Mouse (Mus musculus): ENCODE data around the gene Hyal1. TPM values are rescaled to one million over a fixed set of nuclear protein-coding genes. Genes with fewer than 3 reads are reported as not detected.

Gene Hyal1
- polyA plus RNA-seq, 1 experiment from 2014 or later = 3.2 TPM

GRCm38 (mm10) chr9:107599842-107600241 is 23.1 kb downstream of the Hyal1 start:
- Histone ChIP-seq H3K27ac (replicated peaks) (no peak overlapping the region), H3K9ac (no peak overlapping the region), H3K9me3 (replicated peaks) (no peaks in the 10 kb centered on the region), H3K4me2 (no peak overlapping the region), H3K36me3 (replicated peaks) (peaks cover 2% of the 10 kb centered on the region), H3K4me1 (replicated peaks) (peaks cover 48% of the 10 kb centered on the region), H3K4me3 (replicated peaks) (no peak overlapping the region), H3K27me3 (peaks cover 48% of the 10 kb centered on the region)
- WGBS (ENCODE audit: insufficient replicate concordance) = 69% methylated on average over 14 of the region's 14 CpGs
- ATAC-seq (ENCODE audit: insufficient read depth) = no peak

- ATAC-seq (ENCODE audit: insufficient read depth) = no peak
- Histone ChIP-seq H3K27ac (replicated peaks) (no peak overlapping the region), H3K9ac (no peak overlapping the region), H3K36me3 (replicated peaks) (no peaks in the 10 kb centered on the region; the same call in 1 of the 2 replicates), H3K4me2 (no peak overlapping the region), H3K27me3 (peaks cover 56% of the 10 kb centered on the region), H3K9me3 (replicated peaks) (no peaks in the 10 kb centered on the region), H3K4me1 (replicated peaks) (peaks cover 55% of the 10 kb centered on the region), H3K4me3 (replicated peaks) (no peak overlapping the region)
- 62% methylated on average over 12 of the region's 12 CpGs for WGBS (ENCODE audit: insufficient replicate concordance)
Measured at GRCm38 (mm10) chr9:107600745-107601144, 24.0 kb downstream of the Hyal1 start.

GRCm38 (mm10) chr9:107601275-107601674 is 24.5 kb downstream of the Hyal1 start:
- ATAC-seq (ENCODE audit: insufficient read depth) = no peak
- WGBS (ENCODE audit: insufficient replicate concordance) = 73% methylated on average over 11 of the region's 11 CpGs
- Histone ChIP-seq H3K4me1 (replicated peaks) (peaks cover 55% of the 10 kb centered on the region), H3K36me3 (replicated peaks) (no peaks in the 10 kb centered on the region), H3K9ac (no peak overlapping the region), H3K27ac (replicated peaks) (no peak overlapping the region), H3K4me2 (no peak overlapping the region), H3K9me3 (replicated peaks) (no peaks in the 10 kb centered on the region), H3K4me3 (replicated peaks) (no peak overlapping the region), H3K27me3 (peaks cover 61% of the 10 kb centered on the region)

GRCm38 (mm10) chr9:107602068-107602648 is 25.4 kb downstream of the Hyal1 start:
- Histone ChIP-seq H3K27ac (replicated peaks) (no peak overlapping the region), H3K27me3 (peaks cover 62% of the 10 kb centered on the region), H3K4me1 (replicated peaks) (peaks cover 55% of the 10 kb centered on the region), H3K36me3 (replicated peaks) (no peaks in the 10 kb centered on the region), H3K4me3 (replicated peaks) (peak overlapping the region; percentile 31), H3K9ac (no peak overlapping the region), H3K4me2 (peak overlapping the region; percentile 54), H3K9me3 (replicated peaks) (no peaks in the 10 kb centered on the region)
- ATAC-seq (ENCODE audit: insufficient read depth) = 0 out of 2 replicates have a peak, but pooled peaks have one; percentile 33
- WGBS (ENCODE audit: insufficient replicate concordance) = 4% methylated on average over 10 of the region's 10 CpGs

GRCm38 (mm10) chr9:107603251-107603650 is 26.5 kb downstream of the Hyal1 start:
- Histone ChIP-seq H3K9me3 (replicated peaks) (no peaks in the 10 kb centered on the region), H3K4me2 (no peak overlapping the region), H3K36me3 (replicated peaks) (no peaks in the 10 kb centered on the region), H3K4me3 (replicated peaks) (no peak overlapping the region), H3K4me1 (replicated peaks) (peaks cover 57% of the 10 kb centered on the region), H3K9ac (no peak overlapping the region), H3K27ac (replicated peaks) (no peak overlapping the region), H3K27me3 (peaks cover 62% of the 10 kb centered on the region)
- WGBS (ENCODE audit: insufficient replicate concordance) = 57% methylated on average over 6 of the region's 6 CpGs
- no peak for ATAC-seq (ENCODE audit: insufficient read depth)

GRCm38 (mm10) chr9:107605041-107605661 is 28.4 kb downstream of the Hyal1 start:
- no peak overlapping the region for H3K27ac ChIP-seq (replicated peaks)

GRCm38 (mm10) chr9:107606591-107606990 is 29.9 kb downstream of the Hyal1 start:
- Histone ChIP-seq H3K27me3 (peaks cover 34% of the 10 kb centered on the region), H3K9me3 (replicated peaks) (no peaks in the 10 kb centered on the region), H3K4me1 (replicated peaks) (peaks cover 50% of the 10 kb centered on the region), H3K9ac (no peak overlapping the region), H3K4me3 (replicated peaks) (no peak overlapping the region), H3K4me2 (peak overlapping the region; percentile 5; the same call in 1 of the 2 replicates), H3K36me3 (replicated peaks) (no peaks in the 10 kb centered on the region), H3K27ac (replicated peaks) (no peak overlapping the region)
- 50% methylated on average over 9 of the region's 9 CpGs for WGBS (ENCODE audit: insufficient replicate concordance)
- no peak for ATAC-seq (ENCODE audit: insufficient read depth)

More at GRCm38 (mm10) chr9:107605041-107605661, 28.4 kb downstream of the Hyal1 start:
- peak overlapping the region; percentile 10; the same call in 1 of the 2 replicates for H3K4me2 ChIP-seq
- 45% methylated on average over 23 of the region's 23 CpGs for whole genome bisulfite sequencing (ENCODE audit: insufficient replicate concordance)
- H3K27me3 ChIP-seq = peaks cover 47% of the 10 kb centered on the region
- H3K36me3 ChIP-seq (replicated peaks) = no peaks in the 10 kb centered on the region
- H3K9me3 ChIP-seq (replicated peaks) = no peaks in the 10 kb centered on the region
- H3K9ac ChIP-seq = no peak overlapping the region
- H3K4me3 ChIP-seq (replicated peaks) = no peak overlapping the region
- no peak; the same call in 1 of the 2 replicates for ATAC-seq (ENCODE audit: insufficient read depth)
- H3K4me1 ChIP-seq (replicated peaks) = peaks cover 51% of the 10 kb centered on the region

GRCm38 (mm10) chr9:107607036-107607435 is 30.3 kb downstream of the Hyal1 start:
- Histone ChIP-seq H3K9me3 (replicated peaks) (no peaks in the 10 kb centered on the region), H3K27ac (replicated peaks) (no peak overlapping the region), H3K9ac (no peak overlapping the region), H3K27me3 (peaks cover 31% of the 10 kb centered on the region), H3K36me3 (replicated peaks) (no peaks in the 10 kb centered on the region), H3K4me2 (peak overlapping the region; percentile 5; the same call in 1 of the 2 replicates), H3K4me3 (replicated peaks) (no peak overlapping the region), H3K4me1 (replicated peaks) (peaks cover 50% of the 10 kb centered on the region)
- 61% methylated on average over 2 of the region's 2 CpGs for WGBS (ENCODE audit: insufficient replicate concordance)
- no peak for ATAC-seq (ENCODE audit: insufficient read depth)

- H3K4me3 ChIP-seq (replicated peaks) = no peak overlapping the region
- peaks cover 30% of the 10 kb centered on the region for H3K27me3 ChIP-seq
- H3K4me1 ChIP-seq (replicated peaks) = peaks cover 50% of the 10 kb centered on the region
- 42% methylated on average over 9 of the region's 9 CpGs for WGBS (ENCODE audit: insufficient replicate concordance)
- H3K27ac ChIP-seq (replicated peaks) = no peak overlapping the region
- no peak overlapping the region for H3K4me2 ChIP-seq
- no peak for ATAC-seq (ENCODE audit: insufficient read depth)
- no peak overlapping the region for H3K9ac ChIP-seq
- H3K36me3 ChIP-seq (replicated peaks) = no peaks in the 10 kb centered on the region
- no peaks in the 10 kb centered on the region for H3K9me3 ChIP-seq (replicated peaks)
Measured at GRCm38 (mm10) chr9:107607653-107608245, 31.0 kb downstream of the Hyal1 start.

- no peak for ATAC-seq (ENCODE audit: insufficient read depth)
- Histone ChIP-seq H3K4me2 (no peak within 1 kb of the TSS), H3K27ac (replicated peaks) (no peak within 1 kb of the TSS), H3K9me3 (replicated peaks) (no peaks in the 10 kb centered on the region), H3K36me3 (replicated peaks) (peaks cover 3% of the 10 kb centered on the region), H3K4me1 (replicated peaks) (peaks cover 61% of the 10 kb centered on the region), H3K27me3 (peaks cover 20% of the 10 kb centered on the region), H3K4me3 (replicated peaks) (no peak within 1 kb of the TSS), H3K9ac (no peak within 1 kb of the TSS)
- WGBS (ENCODE audit: insufficient replicate concordance) = 55% methylated on average over 12 of the region's 12 CpGs
Measured at GRCm38 (mm10) chr9:107608741-107609432, 32.2 kb downstream of the Hyal1 start, which contains the start of gene Sema3b. Sema3b (minus strand) TSS chr9:107609229.

- no peak for ATAC-seq (ENCODE audit: insufficient read depth)
- H3K36me3 ChIP-seq (replicated peaks) = peaks cover 9% of the 10 kb centered on the region
- peaks cover 63% of the 10 kb centered on the region for H3K4me1 ChIP-seq (replicated peaks)
- WGBS (ENCODE audit: insufficient replicate concordance) = 67% methylated on average over 4 of the region's 4 CpGs
- no peak overlapping the region for H3K4me3 ChIP-seq (replicated peaks)
- no peak overlapping the region for H3K27ac ChIP-seq (replicated peaks)
- H3K9me3 ChIP-seq (replicated peaks) = no peaks in the 10 kb centered on the region
- H3K4me2 ChIP-seq = no peak overlapping the region
- H3K9ac ChIP-seq = no peak overlapping the region
- H3K27me3 ChIP-seq = peaks cover 14% of the 10 kb centered on the region; the same call in 1 of the 2 replicates
Measured at GRCm38 (mm10) chr9:107609433-107609830, 32.7 kb downstream of the Hyal1 start.
